Mouse (Mus musculus) gastrocnemius, postnatal 14 days (tissue): ENCODE measurements around the gene Tnnt3. TPM values are rescaled to one million over a fixed set of nuclear protein-coding genes. Genes with fewer than 3 reads are reported as not detected.

Experiments
- DNase-seq: peaks from one replicate; pipeline ENCODE4 v3.0.0; 2021; ENCODE audit warnings: mixed read lengths
- intact Hi-C: fragments of 180-260 bp; cut with DNase I; formaldehyde crosslinking; loops from one replicate; pipeline ENCODE4 v1.15.1; 2025; ENCODE audit warnings: low total_unique reads
- total RNA-seq, 2 experiments: library from RNA; stranded (reverse); gene quantifications; 2 replicates each; pipeline ENCODE4 v1.2.3; 2021

Tnnt3 gene
- total RNA-seq, 2 experiments from 2014 or later = 22,199 to 23,470 TPM

DNA sequence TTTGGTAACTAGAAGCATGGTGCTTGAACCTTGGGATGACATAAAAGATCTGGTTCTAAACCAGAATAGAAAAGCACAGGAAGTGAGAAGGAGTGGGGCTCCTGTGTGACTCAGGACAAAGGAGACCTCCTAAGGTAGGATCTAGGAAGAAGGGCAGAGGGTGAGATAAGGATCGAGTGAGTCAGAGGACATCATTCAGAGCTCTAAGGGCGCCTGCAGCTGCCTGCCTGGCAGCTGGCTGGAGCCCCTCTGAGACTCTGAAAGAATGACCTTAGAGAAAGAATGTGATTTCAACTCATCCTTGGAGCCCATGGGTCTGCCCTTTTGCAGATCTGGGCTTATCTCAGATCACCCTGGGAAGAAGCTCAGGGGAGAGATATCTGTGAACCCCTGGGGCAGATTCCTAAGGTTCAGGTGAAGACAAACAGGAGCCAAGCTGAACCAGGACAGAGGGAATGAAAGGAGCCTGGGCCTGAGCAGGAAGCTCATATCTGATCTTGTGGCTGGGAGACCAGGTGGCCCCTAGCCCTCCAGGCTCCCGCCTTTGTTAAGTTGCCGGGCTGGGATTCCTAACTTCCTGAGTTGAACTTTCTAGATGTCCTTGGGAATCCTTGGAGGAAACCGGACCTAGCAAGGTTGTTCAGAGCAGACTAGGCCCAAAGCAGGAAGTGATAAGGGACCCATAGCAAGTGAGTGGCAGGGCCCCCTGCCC is 530 bp downstream of the Tnnt3 start:
- DNase-seq = no peak
- intact Hi-C loops = loop anchor here (5.0 kb wide), 1 partner anchor 57 kb away; the partner anchor contains the start of gene Tnni2

- intact Hi-C loops = no loop called here
- peak; percentile 75 for DNase-seq
These were observed 1.4 kb downstream of the Tnnt3 start for GRCm38 (mm10) chr7:142500032-142500431.

DNA sequence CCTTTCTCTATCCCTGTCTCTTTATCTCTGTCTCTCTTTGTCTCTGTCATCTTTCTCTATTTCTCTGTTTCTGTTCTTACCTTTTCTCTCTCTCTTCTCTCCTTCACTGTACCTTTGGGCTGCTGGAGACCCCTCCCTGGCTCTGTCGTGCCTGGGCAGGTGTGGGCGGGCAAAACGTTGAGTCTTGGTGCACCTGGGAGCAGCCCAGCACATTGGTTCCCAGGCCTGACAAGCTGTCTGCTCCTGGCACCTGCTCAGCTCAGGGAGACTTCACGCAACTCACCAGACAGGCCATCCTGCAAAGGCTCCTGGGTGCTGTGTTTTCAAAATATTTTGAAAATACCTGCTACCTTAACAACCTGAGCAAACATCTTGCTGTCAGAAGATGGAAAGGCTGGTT is 4.6 kb downstream of the Tnnt3 start:
- DNase-seq = no peak
- intact Hi-C loops = no loop called here

DNA sequence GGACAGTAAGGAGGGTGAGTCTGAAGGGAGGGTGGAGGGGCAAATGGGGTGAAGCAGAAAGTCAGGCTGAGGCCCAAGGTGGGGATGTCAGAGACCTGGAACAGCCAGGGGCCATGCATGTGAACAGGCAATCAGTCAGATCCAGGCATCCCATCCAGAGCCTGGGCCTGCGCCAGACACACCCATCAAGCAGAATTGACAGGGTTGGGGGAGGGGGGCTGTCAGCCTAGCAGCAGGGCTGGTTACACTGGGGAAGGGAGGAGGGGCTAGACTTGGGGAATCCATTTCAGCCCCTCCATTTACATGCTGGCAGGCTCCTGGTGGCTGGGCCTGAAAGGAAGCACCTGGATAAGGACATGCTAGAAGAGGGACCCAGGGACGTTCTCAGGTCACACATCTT is 7.3 kb downstream of the Tnnt3 start:
- intact Hi-C loops = no loop called here
- peak; percentile 51 for DNase-seq

GRCm38 (mm10) chr7:142506501-142506900 is 7.9 kb downstream of the Tnnt3 start:
- intact Hi-C loops = no loop called here
- DNase-seq = no peak

DNA sequence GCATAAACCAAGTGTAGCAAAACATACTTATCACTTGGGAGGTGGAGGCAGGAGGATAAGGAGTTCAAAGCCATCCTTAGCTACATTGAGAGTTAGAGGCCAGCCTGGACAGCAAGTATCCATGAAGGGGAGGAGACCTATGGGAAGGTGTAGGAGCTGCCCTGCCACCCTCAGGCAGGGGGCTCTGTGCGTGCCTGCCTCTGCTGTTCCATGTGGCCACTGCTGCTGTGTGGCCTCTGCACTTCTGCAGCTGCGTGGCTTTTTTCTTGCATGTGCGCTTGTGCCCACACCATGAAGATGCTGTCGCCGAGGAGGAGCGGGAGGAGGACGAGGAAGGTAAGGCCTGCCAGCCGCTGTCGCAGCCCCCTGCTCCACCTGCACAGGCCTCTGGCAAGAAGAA is 8.8 kb downstream of the Tnnt3 start:
- intact Hi-C loops = no loop called here
- DNase-seq = no peak

DNA sequence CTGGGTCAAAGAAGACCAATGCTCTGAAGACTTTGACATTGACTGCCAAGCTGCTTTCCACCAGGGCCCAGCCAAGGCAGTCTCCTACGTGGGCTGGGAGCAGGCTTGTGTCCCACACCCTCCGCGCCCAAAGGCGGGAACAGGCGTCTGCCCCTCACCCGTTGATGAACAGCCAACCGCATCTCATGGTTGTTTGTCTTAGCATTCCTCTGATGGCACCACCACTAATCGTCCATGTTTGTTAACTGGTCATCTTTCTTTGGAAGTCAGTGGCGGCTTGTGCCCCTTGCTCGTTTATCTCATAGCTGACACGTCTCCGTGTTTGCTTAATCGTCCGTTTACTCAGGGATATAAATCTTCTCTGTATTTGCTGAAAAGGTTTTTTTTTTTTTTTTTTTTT is 10.9 kb downstream of the Tnnt3 start:
- DNase-seq = peak; percentile 30
- intact Hi-C loops = no loop called here

DNA sequence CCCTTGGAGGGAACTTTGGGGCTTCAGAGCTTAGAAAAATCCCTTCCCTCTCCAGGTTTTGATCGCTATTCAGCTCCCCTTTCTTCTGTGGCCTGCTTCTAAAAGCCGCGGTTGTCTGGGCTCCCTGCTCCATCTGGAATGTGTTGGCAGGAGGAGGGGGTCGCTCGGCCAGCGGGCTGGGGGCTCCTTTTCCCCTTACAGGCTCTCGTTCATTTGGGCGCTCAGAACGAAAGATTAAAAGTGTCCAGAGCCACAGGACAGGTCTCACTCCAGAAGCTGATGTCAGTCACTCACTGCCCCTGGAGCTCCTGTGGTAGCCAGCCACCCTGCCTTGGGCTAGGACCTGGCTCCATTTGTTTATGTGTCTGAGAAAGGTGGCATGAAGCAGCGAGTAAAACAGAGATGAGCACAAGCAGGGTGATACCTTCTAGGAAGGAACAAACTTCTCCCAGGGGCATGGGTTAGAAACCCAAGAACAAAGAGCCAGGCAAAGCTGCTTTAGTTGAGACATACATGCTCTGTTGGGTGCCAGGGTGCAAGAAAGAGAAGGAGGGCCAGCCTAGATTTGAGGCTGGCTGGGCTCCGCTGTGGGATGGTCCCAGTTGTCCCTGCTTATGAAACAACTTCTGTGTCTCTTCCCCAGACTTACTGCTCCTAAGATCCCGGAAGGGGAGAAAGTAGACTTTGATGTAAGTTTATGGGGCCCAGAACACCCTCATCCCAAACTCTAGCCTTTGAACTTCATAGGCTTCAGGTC is 11.6 kb downstream of the Tnnt3 start:
- intact Hi-C loops = no loop called here
- peak; percentile 59 for DNase-seq

- intact Hi-C loops = no loop called here
- DNase-seq = no peak
These were observed 15.4 kb downstream of the Tnnt3 start for GRCm38 (mm10) chr7:142514048-142514447.

GRCm38 (mm10) chr7:142516221-142516978 is 17.8 kb downstream of the Tnnt3 start:
- DNase-seq = peak; percentile 38

DNA sequence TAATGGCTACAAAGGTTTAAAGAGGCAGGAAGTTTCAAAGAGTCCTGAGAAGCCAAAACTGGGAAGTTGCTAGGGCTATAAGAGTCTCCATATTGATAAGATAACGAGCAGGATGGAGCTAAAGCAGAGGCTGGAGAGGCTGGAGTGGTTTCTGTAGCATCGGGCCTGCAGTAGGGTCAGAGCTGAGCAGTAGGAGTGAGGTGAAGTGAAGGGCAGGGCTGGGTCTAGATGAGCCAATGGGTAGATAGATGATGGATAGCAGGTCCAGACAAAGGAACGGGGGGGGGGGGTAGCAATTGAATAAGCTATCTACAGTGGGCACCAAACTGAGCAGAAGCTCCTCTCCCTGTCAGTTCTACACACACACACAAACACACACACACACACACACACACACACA is 18.9 kb downstream of the Tnnt3 start:
- no peak for DNase-seq
- intact Hi-C loops = no loop called here

More at GRCm38 (mm10) chr7:142516221-142516978, 17.8 kb downstream of the Tnnt3 start:
- intact Hi-C loops = no loop called here

DNA sequence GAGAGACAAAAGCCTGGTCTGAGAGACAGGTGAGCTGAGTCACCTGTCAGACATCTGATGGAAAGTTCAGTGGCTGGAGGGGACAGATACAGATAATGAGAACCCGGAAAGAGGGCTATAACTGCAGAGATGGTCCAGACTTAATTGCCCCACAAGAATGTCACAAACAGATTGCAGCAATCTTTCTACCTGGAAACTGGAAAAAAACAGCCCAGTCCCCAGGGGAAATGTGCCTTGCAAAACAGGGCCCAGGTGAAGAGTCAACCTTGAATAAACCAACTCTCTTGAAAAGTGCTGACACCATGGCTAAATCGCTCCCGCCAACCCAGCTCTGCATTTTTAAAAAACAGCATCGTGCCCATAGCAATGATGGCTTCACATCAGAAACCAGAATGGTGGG is 21.7 kb downstream of the Tnnt3 start:
- intact Hi-C loops = no loop called here
- no peak for DNase-seq

GRCm38 (mm10) chr7:142522352-142522751 is 23.7 kb downstream of the Tnnt3 start:
- DNase-seq = peak; percentile 65
- intact Hi-C loops = no loop called here

GRCm38 (mm10) chr7:142523200-142523990 is 24.8 kb downstream of the Tnnt3 start:
- intact Hi-C loops = no loop called here
- no peak for DNase-seq

DNA sequence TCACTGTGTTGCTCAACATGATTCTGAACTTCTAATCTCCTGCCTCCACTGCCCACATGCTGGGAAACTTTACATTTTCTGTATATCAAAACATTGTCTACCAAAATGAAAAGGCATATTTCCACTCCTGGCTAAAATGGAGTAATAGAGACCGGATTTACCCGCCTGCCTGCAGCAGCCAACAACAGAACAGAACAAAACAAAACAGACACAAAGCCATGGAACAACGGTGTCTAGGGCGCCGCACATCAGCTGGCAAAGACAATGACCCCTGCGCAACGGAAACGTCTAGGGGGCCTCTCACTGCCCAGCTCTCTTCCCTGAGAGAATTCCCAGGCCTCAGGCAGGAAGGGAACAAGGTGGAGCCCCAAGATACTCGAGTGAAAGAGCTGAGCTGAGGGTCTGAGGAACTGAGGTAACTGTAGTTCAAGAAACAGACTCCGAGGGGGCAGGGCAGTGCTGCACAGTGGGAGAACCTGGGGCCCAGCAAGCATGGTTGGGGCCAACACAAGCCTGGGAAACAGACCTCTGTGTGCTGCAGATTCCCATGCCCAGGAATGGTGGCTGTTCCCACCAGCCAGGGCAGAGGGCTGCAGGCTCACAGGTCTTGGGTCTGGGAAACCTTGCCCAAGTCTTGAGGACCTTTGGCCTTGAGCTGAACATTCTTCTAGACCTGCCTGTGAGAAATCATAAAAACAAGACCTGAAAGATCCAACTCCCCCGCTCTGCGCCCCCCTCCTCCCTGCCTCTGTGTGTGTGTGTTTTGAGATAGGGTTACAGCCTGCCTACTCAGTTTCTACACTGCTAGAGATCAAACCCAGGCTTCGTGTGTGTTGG is 26.9 kb downstream of the Tnnt3 start:
- DNase-seq = no peak
- intact Hi-C loops = no loop called here

DNA sequence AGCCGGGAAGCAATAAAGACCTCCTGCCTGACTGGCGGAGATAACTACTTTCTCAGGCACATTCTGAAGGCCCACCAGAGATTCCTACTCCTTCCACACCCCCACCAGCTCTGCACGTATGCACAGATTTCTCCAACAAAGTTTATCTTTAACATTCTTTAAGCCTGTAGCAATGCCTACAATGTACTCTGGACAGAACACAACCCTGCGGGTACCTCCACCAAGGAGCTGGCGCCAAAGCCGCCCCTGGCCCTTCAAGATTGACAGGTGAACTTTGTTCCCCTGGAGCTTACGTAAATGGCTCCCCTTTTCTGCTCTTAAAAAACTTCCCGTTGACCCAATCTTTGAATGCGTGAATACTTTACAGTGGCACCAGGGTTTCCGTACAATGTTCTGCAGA is 30.7 kb downstream of the Tnnt3 start:
- DNase-seq = no peak
- intact Hi-C loops = no loop called here

DNA sequence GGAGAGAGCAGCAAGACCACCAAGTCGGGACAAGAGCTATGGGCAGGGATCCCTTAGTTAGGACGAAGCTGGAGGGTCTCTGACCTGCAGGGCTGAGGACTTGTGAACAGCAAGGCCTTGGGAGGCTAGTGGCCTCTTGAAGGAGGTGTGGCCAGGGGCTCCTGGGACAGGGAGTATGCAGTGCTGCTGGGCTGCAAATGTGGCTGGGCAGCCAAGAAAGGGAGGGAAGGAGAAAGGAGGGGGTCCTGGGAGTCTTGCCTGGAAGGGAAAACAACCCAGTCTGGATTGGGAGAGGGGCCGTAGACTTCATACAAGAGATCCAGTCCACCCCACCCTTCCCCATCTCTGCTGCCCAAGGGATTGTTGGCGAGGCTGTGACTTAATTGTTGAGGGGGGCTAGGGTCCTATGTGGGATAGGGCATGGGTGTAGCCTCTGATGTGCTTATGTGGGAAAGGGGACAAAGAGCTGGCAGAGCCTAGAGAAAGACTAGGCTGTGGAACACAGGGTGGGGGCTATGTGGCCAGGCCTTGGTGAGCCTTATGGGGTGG is 33.4 kb downstream of the Tnnt3 start:
- intact Hi-C loops = no loop called here

DNA sequence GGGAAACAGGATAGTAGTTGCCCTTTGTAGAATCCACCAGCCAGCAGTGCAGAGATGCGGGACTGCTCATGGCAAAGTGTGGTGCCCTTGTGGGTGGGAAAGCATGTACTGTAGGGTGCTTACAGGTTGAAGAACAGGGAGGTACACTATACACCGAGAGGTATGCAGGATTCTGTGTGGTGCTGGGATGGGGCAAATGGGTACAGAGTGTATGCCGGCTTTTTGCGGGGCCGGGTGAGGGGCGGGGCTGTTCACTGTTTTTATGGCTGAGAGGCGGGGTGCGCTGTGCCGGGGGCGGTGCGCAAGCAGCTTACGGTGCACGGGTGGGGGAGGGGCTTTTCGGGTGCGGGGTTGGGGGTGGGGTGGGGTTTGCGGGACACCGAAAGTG is 34.0 kb downstream of the Tnnt3 start, which contains the start of gene Mrpl23:
Gene Mrpl23, plus strand, starts transcription at position 16 of the 388 bp plus-strand sequence.
- DNase-seq = no peak
- intact Hi-C loops = no loop called here

More for the DNA sequence above, 33.4 kb downstream of the Tnnt3 start:
- DNase-seq = peak; percentile 78
